Mouse (Mus musculus): ENCODE measurements at regions not wholly inside any gene's neighbourhood (a gene's known extent, or its start where the extent isn't known, plus 50 kb on each side); places are given as distances from the start of the nearest gene placed in this dataset.

- no peak for DNase-seq
These were observed 54.4 kb upstream of the Parp11 start for GRCm38 (mm10) chr6:127392012-127392798.

- no peak for DNase-seq
These were observed 53.9 kb upstream of the Parp11 start for GRCm38 (mm10) chr6:127392799-127393172.

- DNase-seq, result no peak
These were observed 52.6 kb upstream of the Parp11 start for GRCm38 (mm10) chr6:127393907-127394600.

Measured in kidney, adult 11 months (tissue).